Mouse (Mus musculus): ENCODE results near the gene Pcp4l1. TPM values are rescaled to one million over a fixed set of nuclear protein-coding genes. Genes with fewer than 3 reads are reported as not detected.

Gene Pcp4l1
- polyA plus RNA-seq, 1 experiment from 2014 or later: 32.8 TPM

GRCm38 (mm10) chr1:171232348-171232747 lies 36.3 kb upstream of the Pcp4l1 start:
- Histone ChIP-seq H3K27ac (no peak overlapping the region), H3K4me3 (replicated peaks) (no peak overlapping the region), H3K27me3 (replicated peaks) (no peaks in the 10 kb centered on the region), H3K9ac (no peak overlapping the region), H3K4me2 (no peak overlapping the region), H3K4me1 (no peaks in the 10 kb centered on the region), H3K9me3 (no peaks in the 10 kb centered on the region), H3K36me3 (peaks cover 32% of the 10 kb centered on the region)
- no peak for ATAC-seq (ENCODE audit: insufficient read depth, low FRiP score, low read depth)
- 82% methylated on average over 5 of the region's 5 CpGs for WGBS

- WGBS: 68% methylated on average over 4 of the region's 4 CpGs
- Histone ChIP-seq H3K9ac (no peak overlapping the region), H3K27me3 (replicated peaks) (no peaks in the 10 kb centered on the region), H3K4me3 (replicated peaks) (no peak overlapping the region), H3K4me2 (no peak overlapping the region), H3K9me3 (no peaks in the 10 kb centered on the region), H3K27ac (no peak overlapping the region), H3K36me3 (peaks cover 27% of the 10 kb centered on the region), H3K4me1 (no peaks in the 10 kb centered on the region)
- ATAC-seq (ENCODE audit: insufficient read depth, low FRiP score, low read depth): no peak
Measured at GRCm38 (mm10) chr1:171231844-171232243, 35.8 kb upstream of the Pcp4l1 start.

GRCm38 (mm10) chr1:171230215-171230614 lies 34.1 kb upstream of the Pcp4l1 start:
- no peak for ATAC-seq (ENCODE audit: insufficient read depth, low FRiP score, low read depth)
- Histone ChIP-seq H3K4me2 (no peak overlapping the region), H3K27ac (no peak overlapping the region), H3K36me3 (peaks cover 14% of the 10 kb centered on the region), H3K9me3 (no peaks in the 10 kb centered on the region), H3K4me3 (replicated peaks) (no peak overlapping the region), H3K4me1 (no peaks in the 10 kb centered on the region), H3K27me3 (replicated peaks) (no peaks in the 10 kb centered on the region), H3K9ac (no peak overlapping the region)
- WGBS: 67% methylated on average over 3 of the region's 3 CpGs

- 61% methylated on average over 6 of the region's 6 CpGs for WGBS
- Histone ChIP-seq H3K27me3 (replicated peaks) (no peaks in the 10 kb centered on the region), H3K9ac (no peak overlapping the region), H3K27ac (no peak overlapping the region), H3K4me2 (no peak overlapping the region), H3K36me3 (peaks cover 9% of the 10 kb centered on the region), H3K4me1 (no peaks in the 10 kb centered on the region), H3K4me3 (replicated peaks) (no peak overlapping the region), H3K9me3 (no peaks in the 10 kb centered on the region)
- ATAC-seq (ENCODE audit: insufficient read depth, low FRiP score, low read depth): no peak
Measured at GRCm38 (mm10) chr1:171229750-171230149, 33.7 kb upstream of the Pcp4l1 start.

GRCm38 (mm10) chr1:171227879-171228278 lies 31.8 kb upstream of the Pcp4l1 start:
- Histone ChIP-seq H3K36me3 (no peaks in the 10 kb centered on the region), H3K4me3 (replicated peaks) (no peak overlapping the region), H3K4me1 (no peaks in the 10 kb centered on the region), H3K9me3 (no peaks in the 10 kb centered on the region), H3K9ac (no peak overlapping the region), H3K4me2 (no peak overlapping the region), H3K27me3 (replicated peaks) (no peaks in the 10 kb centered on the region), H3K27ac (no peak overlapping the region)
- no peak for ATAC-seq (ENCODE audit: insufficient read depth, low FRiP score, low read depth)
- 84% methylated on average over 1 of the region's 1 CpGs for WGBS

GRCm38 (mm10) chr1:171226780-171227179 lies 30.7 kb upstream of the Pcp4l1 start:
- Histone ChIP-seq H3K4me1 (peaks cover under 1% of the 10 kb centered on the region), H3K27me3 (replicated peaks) (no peaks in the 10 kb centered on the region), H3K4me2 (no peak overlapping the region), H3K36me3 (no peaks in the 10 kb centered on the region), H3K27ac (no peak overlapping the region), H3K4me3 (replicated peaks) (no peak overlapping the region), H3K9ac (no peak overlapping the region), H3K9me3 (no peaks in the 10 kb centered on the region)
- no peak for ATAC-seq (ENCODE audit: insufficient read depth, low FRiP score, low read depth)
- WGBS: 53% methylated on average over 4 of the region's 4 CpGs

GRCm38 (mm10) chr1:171224857-171225256 lies 28.8 kb upstream of the Pcp4l1 start, which contains the start of gene Apoa2:
TSS of gene Apoa2 (plus strand) at chr1:171225054.
- no peaks in the 10 kb centered on the region for H3K36me3 ChIP-seq
- no peak within 1 kb of the TSS for H3K4me3 ChIP-seq (replicated peaks)
- no peaks in the 10 kb centered on the region for H3K27me3 ChIP-seq (replicated peaks)
- ATAC-seq (ENCODE audit: insufficient read depth, low FRiP score, low read depth): no peak
- no peak within 1 kb of the TSS for H3K27ac ChIP-seq
- no peak within 1 kb of the TSS for H3K4me2 ChIP-seq
- no peaks in the 10 kb centered on the region for H3K9me3 ChIP-seq
- H3K4me1 ChIP-seq: peaks cover 10% of the 10 kb centered on the region
- WGBS: 70% methylated on average over 5 of the region's 5 CpGs
- no peak within 1 kb of the TSS for H3K9ac ChIP-seq

- no peak overlapping the region for H3K4me3 ChIP-seq (replicated peaks)
- no peak for ATAC-seq (ENCODE audit: insufficient read depth, low FRiP score, low read depth)
- H3K9ac ChIP-seq: no peak overlapping the region
- peaks cover 6% of the 10 kb centered on the region; the same call in 1 of the 2 replicates for H3K36me3 ChIP-seq
- 65% methylated on average over 2 of the region's 2 CpGs for WGBS
- peaks cover 10% of the 10 kb centered on the region for H3K4me1 ChIP-seq
- H3K9me3 ChIP-seq: no peaks in the 10 kb centered on the region
- no peak overlapping the region for H3K27ac ChIP-seq
- no peak overlapping the region for H3K4me2 ChIP-seq
- no peaks in the 10 kb centered on the region for H3K27me3 ChIP-seq (replicated peaks)
Measured at GRCm38 (mm10) chr1:171223796-171224195, 27.7 kb upstream of the Pcp4l1 start.

GRCm38 (mm10) chr1:171223168-171223567 lies 27.1 kb upstream of the Pcp4l1 start:
- peak overlapping the region; percentile 59 for H3K4me3 ChIP-seq (replicated peaks)
- no peaks in the 10 kb centered on the region for H3K27me3 ChIP-seq (replicated peaks)
- H3K36me3 ChIP-seq: peaks cover 6% of the 10 kb centered on the region; the same call in 1 of the 2 replicates
- H3K27ac ChIP-seq: peak overlapping the region; percentile 92
- no peaks in the 10 kb centered on the region for H3K9me3 ChIP-seq
- no peak for ATAC-seq (ENCODE audit: insufficient read depth, low FRiP score, low read depth)
- H3K4me2 ChIP-seq: peak overlapping the region; percentile 49
- H3K9ac ChIP-seq: no peak overlapping the region
- 76% methylated on average over 6 of the region's 6 CpGs for WGBS
- H3K4me1 ChIP-seq: peaks cover 10% of the 10 kb centered on the region

GRCm38 (mm10) chr1:171222238-171223155 lies 26.4 kb upstream of the Pcp4l1 start, which contains the start of gene Tomm40l:
TSS of gene Tomm40l (minus strand) at chr1:171222514.
- WGBS: 4% methylated on average over 28 of the region's 28 CpGs
- H3K4me2 ChIP-seq: peak within 1 kb of the TSS; percentile 84
- H3K9ac ChIP-seq: peak within 1 kb of the TSS; percentile 46; the same call in 1 of the 2 replicates
- no peaks in the 10 kb centered on the region for H3K27me3 ChIP-seq (replicated peaks)
- peak; percentile 98 for ATAC-seq (ENCODE audit: insufficient read depth, low FRiP score, low read depth)
- peaks cover 6% of the 10 kb centered on the region; the same call in 1 of the 2 replicates for H3K36me3 ChIP-seq
- H3K27ac ChIP-seq: peak within 1 kb of the TSS; percentile 92
- no peaks in the 10 kb centered on the region for H3K9me3 ChIP-seq
- peak within 1 kb of the TSS; percentile 59 for H3K4me3 ChIP-seq (replicated peaks)
- H3K4me1 ChIP-seq: peaks cover 10% of the 10 kb centered on the region

GRCm38 (mm10) chr1:171221281-171222193 lies 25.5 kb upstream of the Pcp4l1 start:
- ATAC-seq (ENCODE audit: insufficient read depth, low FRiP score, low read depth): no peak
- Histone ChIP-seq H3K4me1 (peaks cover 10% of the 10 kb centered on the region), H3K27ac (peak overlapping the region; percentile 3; the same call in 1 of the 2 replicates), H3K9ac (peak overlapping the region; percentile 20; the same call in 1 of the 2 replicates), H3K4me2 (peak overlapping the region; percentile 84), H3K9me3 (no peaks in the 10 kb centered on the region), H3K27me3 (replicated peaks) (no peaks in the 10 kb centered on the region), H3K4me3 (replicated peaks) (peak overlapping the region; percentile 59), H3K36me3 (peaks cover 6% of the 10 kb centered on the region; the same call in 1 of the 2 replicates)
- WGBS: 4% methylated on average over 22 of the region's 22 CpGs
